Mouse (Mus musculus): ENCODE results near the gene Actr6.

The Actr6 gene

GRCm38 (mm10) chr10:89685391-89686138 lies 46.5 kb downstream of the Actr6 start:
- in situ Hi-C loops (cut with MboI; ENCODE audit: unreplicated experiment in 2 of 2), result no loop called here

DNA sequence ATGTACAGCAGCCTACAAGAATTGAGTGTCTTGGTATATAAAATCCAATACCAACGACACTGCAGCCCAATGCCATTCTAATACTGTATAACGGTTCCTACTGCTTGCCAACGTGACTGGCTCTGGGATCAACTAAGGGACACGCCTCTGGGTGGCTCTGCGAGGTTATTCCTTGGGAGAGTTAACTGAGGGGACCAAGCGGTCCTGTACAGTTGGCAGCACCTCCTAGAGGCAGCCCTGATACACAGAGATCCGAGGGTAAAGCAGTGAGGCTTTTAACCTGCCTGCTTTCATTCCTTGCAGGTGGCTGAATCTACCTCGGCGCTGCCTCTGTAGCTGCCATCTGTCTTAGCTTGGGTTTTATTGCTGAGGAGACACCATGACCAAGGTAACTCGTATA lies 49.1 kb downstream of the Actr6 start:
- in situ Hi-C loops (cut with MboI; ENCODE audit: unreplicated experiment in 2 of 2), result no loop called here

DNA sequence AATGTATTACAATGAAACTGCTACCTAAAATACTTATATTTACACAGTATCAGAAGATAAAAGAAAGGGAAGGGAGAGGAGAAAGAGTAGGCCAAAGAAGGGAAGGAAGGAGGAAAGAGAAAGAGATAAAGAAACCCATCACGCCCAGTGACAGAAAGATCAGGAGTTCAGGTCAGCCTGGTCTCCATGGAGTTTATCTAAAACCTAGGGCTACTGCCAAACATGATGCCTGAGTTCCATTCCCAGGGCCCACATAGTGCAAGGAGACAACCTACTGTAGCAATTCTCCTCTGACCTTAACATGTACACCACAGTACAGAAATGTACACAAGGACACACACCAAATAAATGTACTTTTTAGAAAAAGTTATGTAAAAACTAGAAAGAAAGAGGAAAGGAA lies 49.9 kb downstream of the Actr6 start:
- in situ Hi-C loops (cut with MboI; ENCODE audit: unreplicated experiment in 2 of 2), result no loop called here

- in situ Hi-C loops (cut with MboI; ENCODE audit: unreplicated experiment in 2 of 2), result no loop called here
Observed at GRCm38 (mm10) chr10:89681706-89682105, 50.4 kb downstream of the Actr6 start.

- in situ Hi-C loops (cut with MboI; ENCODE audit: unreplicated experiment in 2 of 2), result no loop called here
Observed at GRCm38 (mm10) chr10:89680517-89680916, 51.6 kb downstream of the Actr6 start.

DNA sequence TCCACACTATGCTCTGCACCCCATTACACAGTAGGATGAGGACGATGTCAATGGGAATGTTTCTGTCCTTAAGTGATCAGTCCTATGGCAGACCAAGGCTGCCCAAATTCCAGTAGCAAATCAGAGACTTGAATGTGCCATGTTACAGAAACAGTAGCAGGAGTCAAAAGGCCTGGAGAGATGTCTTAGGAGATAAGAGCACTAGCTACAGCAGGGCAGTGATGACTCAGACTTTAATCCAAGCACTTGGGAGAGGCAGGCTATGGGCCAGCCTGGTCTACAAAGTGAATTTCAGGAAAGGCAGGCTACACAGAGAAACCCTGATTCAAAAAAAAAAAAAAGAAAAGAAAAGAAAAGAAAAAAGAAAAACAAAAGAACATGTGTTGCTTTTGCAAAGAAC lies 52.6 kb downstream of the Actr6 start:
- in situ Hi-C loops (cut with MboI; ENCODE audit: unreplicated experiment in 2 of 2), result no loop called here

DNA sequence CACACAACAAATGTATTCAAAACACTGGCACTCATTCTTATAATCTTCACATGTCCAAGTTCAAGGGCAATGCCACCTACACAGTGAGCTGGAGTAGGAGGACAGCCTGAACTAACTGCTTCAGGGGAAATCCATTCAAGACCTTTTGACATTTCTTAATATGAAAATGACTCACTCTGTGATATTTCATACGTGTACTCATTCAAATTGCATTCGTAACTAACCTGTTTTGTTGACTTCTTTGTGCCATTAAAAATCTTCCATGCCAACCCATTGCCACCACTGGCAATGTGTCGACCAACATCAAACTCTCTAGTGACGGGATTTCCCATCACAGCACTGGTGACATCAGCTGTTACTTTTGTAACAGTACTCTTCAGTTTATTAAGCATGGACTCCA lies 54.0 kb downstream of the Actr6 start:
- in situ Hi-C loops (cut with MboI; ENCODE audit: unreplicated experiment in 2 of 2), result no loop called here

GRCm38 (mm10) chr10:89676609-89677008 lies 55.5 kb downstream of the Actr6 start:
- in situ Hi-C loops (cut with MboI; ENCODE audit: unreplicated experiment in 2 of 2), result no loop called here

- in situ Hi-C loops (cut with MboI; ENCODE audit: unreplicated experiment in 2 of 2), result loop anchor here in 1 of 2 experiments (25.0 kb wide), 1 partner anchor 858 kb away; no protein-coding TSS in a partner anchor
Observed at GRCm38 (mm10) chr10:89670371-89670770, 61.7 kb downstream of the Actr6 start.

GRCm38 (mm10) chr10:89667571-89667970 lies 64.5 kb downstream of the Actr6 start:
- in situ Hi-C loops (cut with MboI; ENCODE audit: unreplicated experiment in 2 of 2), result loop anchor here in 1 of 2 experiments (25.0 kb wide), 1 partner anchor 855 kb away; no protein-coding TSS in a partner anchor

GRCm38 (mm10) chr10:89665679-89666078 lies 66.4 kb downstream of the Actr6 start:
- in situ Hi-C loops (cut with MboI; ENCODE audit: unreplicated experiment in 2 of 2), result loop anchor here in 1 of 2 experiments (25.0 kb wide), 1 partner anchor 853 kb away; no protein-coding TSS in a partner anchor

- in situ Hi-C loops (cut with MboI; ENCODE audit: unreplicated experiment in 2 of 2), result loop anchor here in 1 of 2 experiments (25.0 kb wide), 1 partner anchor 853 kb away; no protein-coding TSS in a partner anchor
Observed at GRCm38 (mm10) chr10:89664977-89665645, 67.0 kb downstream of the Actr6 start.

Measured in v-Abl transformed pro-B cells (cell line).